Mouse (Mus musculus): ENCODE data around the gene Wdr48.

The Wdr48 gene

DNA sequence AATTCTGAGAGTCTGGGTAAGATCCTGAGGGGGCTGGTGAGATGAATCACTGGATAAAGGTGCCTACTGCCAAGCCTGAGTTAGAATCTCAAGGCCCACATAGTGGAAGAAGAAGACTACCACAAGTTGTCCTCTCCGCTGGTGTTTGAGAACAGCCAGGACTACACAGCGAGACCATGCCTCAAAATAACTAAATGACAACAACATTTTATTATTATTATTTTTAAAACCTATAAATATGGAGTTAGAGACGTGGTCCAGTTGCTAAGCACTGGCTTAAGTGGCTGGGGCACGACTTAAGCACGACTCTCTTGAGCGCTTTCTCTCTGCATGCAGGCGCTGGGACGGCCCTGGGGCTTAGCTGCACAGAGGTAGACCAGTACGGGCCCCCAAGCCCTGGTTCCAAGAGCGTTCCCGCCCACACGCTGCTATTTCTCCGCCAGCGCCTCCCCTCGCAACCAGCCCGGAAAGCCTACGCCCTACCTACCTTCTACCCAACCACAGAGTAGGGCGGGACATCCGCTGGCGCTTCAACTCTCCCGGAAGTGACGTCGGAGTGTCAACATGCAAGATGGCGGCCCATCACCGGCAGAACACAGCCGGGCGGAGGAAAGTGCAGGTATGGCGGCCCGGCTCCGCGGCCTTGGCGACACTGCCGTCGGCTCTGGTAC lies at the start of gene Wdr48:
Wdr48 (plus strand) TSS at position 540 of the 671 bp plus-strand sequence.
- DNase-seq (ENCODE audit: low spot score in 2 of 2): peak; percentile 88 to 94

DNA sequence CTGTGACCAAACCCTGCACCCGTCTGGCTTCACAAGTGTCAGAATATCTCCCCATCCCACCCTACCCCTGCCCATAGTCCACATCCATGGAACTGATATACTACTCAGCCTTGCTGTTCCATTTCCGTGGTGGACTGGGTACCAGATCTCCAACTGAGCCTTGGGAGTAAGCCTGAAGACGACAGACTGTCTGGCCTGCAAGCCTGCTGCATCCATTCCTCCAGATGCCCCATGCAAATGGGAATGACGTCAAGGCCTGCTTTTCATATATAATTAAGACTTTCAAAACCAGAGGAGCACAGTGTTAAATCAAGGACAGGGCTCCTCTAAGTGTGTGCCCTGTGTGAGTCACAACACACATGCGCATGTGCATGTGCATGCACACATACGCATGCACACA lies 47.5 kb upstream of the Wdr48 start:
- DNase-seq (ENCODE audit: low spot score in 2 of 2): no peak

DNA sequence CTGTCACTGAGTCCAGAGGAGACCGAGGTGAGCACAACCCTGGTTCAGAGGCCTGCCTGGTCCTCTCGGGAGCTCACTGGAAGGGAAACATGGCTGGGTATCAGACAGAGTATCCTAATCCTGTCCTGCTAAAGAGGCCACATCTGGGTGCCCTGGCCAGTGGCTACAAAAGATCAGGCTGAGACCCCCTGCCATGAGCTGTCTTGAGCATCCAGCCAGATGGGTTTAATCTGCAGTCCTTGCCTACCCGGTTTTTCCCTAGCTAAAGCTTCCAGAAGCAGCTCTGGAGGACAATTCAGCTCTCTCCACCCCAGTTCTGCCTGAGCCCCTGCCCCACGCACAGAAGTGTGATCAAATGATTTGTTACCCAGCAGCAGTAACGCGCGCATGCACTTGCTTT lies 46.0 kb upstream of the Wdr48 start:
- DNase-seq (ENCODE audit: low spot score in 2 of 2): no peak

DNA sequence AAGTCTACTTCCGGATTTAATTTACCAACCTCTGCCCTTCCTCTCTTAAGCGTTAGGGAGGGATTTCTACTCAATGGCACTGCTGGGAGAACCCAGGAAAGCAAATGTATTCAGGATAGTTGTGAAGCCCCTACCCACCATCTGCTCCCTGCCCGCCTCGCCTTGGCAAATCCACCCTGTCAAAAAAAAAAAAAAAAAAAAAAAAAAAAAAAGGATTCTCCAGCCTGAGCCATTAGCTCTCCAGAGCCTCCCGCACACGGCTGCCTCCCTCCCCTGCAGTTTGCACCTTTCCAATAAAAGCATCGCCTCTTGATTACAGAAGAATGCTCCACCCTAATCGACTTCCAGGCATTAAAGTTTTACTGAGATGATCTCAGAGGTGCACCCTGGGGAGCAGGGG lies 45.5 kb upstream of the Wdr48 start:
- DNase-seq (ENCODE audit: low spot score in 2 of 2): no peak

DNA sequence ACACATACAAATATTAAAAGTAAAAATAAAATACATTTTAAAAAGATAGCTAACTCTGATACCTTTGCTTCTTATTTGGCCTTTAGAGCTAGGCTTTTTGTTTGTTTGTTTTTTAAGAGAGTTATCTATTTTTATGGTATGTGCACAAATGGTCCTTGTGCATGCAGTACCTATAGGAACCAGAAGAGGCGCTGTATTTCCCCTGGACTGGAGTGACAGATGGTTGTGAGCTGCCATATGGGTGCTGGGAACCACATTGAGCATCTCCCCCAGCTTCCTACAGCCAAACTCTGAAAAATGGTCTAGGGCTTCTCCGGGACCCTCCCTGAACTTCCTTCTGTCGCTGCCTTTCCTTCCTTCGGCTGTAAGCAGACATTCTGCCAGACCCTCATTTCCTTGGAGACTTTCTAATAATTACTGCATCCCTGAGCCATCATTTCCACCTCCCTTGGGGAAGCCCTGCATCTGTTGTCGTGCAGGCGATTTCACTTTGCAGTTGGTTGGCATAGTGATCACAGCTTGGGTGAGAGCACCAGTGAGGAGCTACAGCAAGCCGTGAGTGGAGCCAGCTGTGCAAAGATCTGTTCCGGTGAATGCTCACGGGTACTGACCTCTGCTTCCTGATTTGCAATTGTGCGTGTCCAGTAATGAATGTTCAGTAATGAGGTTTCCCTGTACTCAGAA lies 42.2 kb upstream of the Wdr48 start:
- DNase-seq (ENCODE audit: low spot score in 2 of 2): peak in 1 of 2 experiments; percentile 27

DNA sequence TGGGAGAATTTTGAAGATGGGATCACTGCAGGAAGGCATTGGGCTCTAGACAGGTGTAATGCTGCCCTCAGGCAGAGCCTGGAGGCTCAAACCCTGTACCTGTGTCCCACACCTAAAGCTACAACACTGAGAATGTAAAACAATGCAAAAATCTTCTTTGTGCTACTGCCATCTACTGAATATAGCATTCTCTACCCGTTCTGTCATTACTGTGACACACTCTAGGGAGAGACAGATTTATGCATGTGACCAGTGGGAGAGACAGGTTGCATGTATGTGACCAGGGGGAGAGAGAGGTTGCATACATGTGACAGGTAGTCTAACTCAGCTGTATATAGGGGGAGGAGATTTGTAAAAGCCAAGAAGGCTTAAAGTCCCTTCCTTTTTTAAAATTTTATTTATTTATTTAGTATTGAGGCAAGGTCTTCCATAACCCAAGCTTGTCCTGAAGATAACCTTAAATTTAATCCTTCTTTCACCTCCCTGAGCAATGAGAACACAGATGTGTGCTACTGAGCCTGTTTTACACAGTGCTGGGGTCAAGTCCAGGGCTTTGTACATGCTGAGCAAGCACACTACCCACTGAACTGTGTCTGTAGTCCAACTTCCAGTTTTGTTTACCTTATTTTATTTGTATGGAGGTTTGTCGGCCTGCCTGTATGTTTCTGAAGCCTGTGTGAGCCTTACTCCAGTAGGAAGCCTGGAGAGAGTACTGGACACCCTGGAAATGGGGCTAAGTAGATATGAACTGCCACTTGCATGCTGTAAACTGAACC lies 41.4 kb upstream of the Wdr48 start:
- no peak for DNase-seq (ENCODE audit: low spot score in 2 of 2)

DNA sequence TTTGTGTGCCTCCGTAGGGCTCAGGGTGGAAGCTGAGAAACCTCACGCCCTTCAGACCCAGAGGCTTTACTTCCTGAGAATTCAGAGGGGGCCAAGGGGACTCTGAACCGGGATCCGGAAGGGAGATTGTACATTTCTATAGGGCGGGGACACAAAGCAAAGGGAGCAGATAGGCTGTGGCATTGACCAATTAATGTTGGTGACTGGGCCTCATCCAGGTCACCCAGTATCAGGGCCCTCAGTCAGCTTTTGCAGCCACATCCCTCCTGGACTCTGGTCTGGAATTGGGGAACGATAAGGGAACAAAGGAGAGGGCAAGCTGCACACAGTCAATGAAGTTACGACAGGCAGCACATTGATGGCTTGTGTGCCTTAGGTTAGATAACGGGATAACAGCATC lies 40.5 kb upstream of the Wdr48 start:
- DNase-seq (ENCODE audit: low spot score in 2 of 2): no peak

DNA sequence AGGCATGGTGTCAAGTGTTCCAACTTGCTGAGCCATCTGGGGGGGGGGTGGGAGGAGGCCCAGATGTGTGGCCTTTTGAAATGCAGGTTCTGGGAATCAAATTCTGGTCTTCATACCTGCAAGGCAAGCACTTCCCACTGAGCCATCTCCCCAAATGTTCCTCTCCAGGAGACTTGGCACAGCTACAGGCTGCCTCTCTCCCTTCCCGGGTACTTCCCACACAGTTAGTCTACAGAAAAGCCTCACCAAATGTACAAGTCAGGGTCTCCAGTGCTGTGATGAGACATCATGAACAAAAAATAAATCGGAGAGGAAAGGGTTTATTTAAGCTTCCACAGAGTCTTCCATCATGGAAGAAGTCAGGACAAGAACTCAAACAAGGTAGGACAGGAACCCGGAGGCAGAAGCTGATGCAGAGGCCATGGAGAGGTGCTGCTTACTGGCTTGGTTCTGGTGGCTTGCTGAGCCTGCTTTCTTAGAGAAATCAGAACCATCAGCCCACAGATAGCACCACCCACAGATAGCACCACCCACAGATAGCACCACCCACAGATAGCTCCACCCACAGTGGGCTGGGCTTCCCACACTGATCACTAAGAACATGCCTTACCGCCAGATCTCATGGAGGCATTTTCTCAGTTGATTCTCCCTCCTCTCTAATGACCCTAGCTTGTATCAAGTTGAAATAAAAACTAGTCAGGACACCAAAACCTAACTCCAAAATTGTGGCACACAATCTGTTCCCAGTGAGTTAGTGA lies 7.4 kb upstream of the Wdr48 start:
- DNase-seq (ENCODE audit: low spot score in 2 of 2): no peak

DNA sequence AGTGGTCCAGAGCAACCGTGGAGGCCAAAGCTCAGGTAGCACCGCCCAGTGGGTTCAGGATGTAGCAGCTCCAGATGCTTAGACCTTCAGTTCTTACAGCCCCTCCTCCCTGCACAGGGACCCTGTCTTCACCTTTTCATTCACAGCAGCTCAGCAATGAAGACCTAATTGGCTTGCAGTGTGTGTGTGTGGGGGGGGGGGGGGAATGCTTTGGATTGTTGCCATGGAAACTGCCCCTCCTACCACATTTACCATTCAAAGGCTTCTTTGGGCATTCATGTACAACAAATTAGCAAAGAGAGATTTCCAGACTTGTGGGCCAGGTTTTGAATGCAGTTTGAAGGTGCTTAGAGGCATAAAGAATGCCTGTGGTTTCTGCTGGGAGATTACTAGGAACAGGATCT lies 5.8 kb upstream of the Wdr48 start:
- DNase-seq (ENCODE audit: low spot score in 2 of 2): no peak

DNA sequence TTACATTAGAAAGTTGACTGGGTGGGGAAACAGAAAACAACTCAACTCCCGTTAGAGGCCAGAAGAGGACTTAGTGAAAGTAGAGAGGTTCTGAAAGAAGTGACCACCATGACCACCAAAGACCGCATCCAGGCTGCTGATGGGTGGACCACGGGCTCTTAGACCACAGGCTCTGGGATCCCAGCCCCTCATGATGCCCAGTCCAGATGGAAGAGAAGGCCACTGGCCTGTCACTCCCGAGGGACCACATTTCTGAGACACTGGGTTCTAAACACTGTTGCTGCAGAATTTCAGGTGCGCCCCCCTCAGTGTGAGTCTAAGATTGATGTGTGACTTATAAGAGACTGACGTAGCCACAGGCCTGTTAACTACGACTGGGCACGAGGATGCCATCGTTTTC lies 5.2 kb upstream of the Wdr48 start:
- DNase-seq (ENCODE audit: low spot score in 2 of 2): no peak

DNA sequence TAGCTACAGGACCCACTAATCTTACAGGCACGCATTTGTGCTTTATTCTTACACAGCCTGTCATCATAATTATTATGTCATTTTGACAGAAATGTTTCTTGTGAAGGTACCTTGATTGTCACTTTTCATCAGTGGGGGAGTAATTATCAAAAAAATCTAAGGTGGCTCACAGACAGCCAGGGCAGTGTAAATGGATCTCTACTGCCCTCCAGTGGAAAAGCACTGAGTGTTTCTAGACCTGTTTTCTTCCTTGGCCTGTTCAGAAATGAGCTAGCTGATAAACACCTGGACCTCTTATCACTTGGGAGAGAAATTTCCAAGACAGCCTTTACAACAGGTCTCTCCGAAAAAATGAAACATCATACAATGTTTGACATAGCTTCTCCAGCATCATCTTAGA lies 4.0 kb upstream of the Wdr48 start:
- DNase-seq (ENCODE audit: low spot score in 2 of 2): peak in 1 of 2 experiments; percentile 29

DNA sequence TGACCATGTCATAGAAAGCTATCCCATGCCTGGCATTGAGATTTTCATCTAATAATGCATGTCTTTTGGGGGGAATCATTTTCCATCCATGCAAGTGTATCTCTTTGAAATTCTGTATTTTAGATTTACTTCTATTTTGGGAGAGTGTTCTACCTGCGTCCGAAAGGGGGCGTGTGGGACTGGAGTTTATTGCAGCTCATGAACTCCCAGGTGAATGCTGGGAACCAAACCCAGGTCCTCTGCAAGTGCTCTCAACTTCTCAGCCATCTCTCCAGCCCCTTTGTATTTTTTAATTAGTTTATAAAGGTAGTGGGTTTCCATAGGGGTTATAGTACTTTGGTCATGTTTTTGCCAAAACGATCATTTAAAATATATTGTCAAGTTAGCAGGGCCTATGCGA lies 797 bp upstream of the Wdr48 start:
- no peak for DNase-seq (ENCODE audit: low spot score in 2 of 2)

DNA sequence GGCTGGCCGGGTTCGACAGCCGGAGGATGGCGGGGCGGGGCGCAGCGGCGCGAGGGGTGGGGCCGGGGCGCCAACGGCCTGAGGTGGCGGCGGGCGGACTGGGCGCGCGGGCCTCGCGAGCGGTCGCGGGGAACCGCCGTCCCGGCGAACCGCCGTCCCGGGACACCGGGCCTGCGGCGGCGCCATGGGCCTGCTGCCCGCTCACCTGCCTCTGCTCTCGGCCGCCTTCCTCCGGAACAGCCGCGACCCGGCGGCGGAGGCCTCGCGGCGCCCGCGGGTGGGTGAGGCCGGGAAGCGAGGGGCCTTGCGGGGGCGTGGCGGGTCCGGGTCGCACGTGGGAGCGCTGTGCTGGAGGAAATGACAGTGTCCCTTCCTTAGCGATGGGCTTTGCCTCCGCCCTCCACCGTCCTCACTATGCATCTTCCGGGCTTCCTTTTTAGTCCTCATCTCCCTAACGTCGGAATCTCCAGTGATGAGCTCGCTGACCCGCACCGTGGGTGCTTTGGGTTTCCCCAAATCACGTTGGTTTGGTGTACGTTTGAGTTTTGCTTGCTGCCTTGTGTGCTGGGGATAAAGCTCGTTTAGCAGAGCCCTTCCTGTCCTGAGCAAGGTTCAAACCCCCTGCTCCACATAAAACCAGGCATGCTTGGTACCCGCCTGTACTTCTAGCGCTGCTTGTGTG lies 503 bp downstream of the Wdr48 start:
- peak; percentile 28 to 38 for DNase-seq (ENCODE audit: low spot score in 2 of 2)

DNA sequence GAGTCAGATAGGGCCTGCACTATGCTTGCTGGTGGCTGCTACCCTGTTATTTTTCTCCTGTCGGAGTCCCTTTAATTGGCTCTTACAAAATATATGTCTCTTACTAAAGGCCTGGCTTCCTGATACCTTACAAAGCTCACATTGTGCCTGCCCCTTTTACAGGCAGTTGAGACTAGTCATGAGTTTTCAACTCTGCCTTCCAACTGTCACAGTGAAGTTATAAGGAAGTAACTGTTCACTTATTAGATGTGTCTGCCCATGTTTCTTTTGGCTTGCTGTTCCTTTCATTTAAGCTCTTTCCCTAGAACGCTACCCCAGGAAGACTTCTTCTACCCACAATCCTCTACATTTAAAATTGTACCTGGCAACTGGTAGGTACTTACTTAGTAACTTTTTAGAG lies 4.8 kb downstream of the Wdr48 start:
- DNase-seq (ENCODE audit: low spot score in 2 of 2): no peak

DNA sequence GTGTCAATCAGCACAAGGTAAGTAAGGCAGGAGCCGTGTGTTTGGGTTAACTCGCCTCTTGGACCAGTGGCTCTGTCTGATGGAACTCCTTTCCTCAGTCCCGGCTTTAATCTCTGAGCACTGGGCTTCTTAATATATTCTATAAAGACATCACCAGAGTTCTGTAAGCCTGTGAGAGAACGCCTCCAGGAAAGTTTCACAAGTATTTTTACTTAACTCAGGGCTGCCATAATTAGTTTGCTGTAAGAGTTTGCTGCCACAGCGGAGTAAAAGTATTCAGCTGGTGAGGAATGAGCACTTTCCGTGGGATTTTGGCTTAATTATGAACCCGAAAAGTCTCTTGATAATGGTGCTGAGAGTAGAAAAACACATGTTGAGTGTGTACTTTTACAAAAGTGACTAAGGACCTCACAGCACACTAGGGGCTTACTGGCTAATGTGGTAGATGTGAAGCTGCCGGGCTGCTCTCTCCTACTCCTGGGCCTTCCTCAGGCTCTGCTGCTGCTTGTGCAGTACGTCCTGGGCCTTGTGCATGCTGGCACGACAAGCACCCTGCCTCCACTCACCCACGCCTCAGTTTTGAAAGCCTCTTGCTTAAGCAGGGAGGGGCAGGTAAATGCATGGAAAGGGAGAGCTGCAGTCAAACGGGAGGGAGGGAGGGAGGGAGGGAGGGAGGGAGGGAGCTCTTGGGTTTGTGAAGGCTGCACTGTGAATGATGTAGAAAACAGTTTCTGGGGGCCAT lies 7.9 kb downstream of the Wdr48 start:
- DNase-seq (ENCODE audit: low spot score in 2 of 2): no peak

DNA sequence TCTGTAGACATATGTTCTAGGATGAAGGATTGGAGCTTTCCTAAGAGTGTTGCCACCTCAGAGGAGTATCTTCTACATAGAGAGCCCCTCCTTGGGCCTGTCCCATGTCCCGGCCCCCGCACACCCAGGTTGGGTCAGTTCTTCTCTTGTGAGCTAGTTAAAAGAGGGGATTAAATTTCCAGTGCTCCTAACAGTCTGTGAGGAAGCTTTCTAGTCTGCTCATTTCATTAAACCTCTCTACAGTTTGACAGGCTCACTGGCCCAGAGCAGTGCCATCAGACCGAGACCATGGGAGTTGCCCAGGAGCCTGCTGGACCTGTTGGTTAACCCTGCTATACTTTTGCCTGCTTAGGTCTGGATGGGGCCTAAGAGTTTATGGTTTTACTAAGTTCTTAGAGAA lies 14.0 kb downstream of the Wdr48 start:
- DNase-seq (ENCODE audit: low spot score in 2 of 2): no peak

DNA sequence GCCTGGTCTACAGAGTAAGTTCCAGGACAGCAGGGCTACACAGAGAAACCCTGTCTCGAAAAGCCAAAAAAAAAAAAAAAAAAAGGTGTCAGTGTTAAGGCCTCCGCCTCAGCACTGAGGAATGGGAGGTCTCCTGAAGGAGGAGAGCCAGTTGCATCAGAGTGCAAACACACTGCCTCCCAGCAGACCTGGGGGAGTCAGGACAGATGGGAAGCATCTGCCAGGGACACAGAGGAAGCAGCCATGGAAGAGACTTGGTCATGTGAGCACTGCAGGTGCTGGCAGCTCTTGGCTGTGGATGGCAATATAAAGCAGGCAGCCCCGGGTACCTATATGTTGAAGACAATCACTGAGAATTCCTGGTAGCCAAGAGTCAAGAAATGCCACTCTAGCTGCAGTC lies 15.3 kb downstream of the Wdr48 start:
- no peak for DNase-seq (ENCODE audit: low spot score in 2 of 2)

DNA sequence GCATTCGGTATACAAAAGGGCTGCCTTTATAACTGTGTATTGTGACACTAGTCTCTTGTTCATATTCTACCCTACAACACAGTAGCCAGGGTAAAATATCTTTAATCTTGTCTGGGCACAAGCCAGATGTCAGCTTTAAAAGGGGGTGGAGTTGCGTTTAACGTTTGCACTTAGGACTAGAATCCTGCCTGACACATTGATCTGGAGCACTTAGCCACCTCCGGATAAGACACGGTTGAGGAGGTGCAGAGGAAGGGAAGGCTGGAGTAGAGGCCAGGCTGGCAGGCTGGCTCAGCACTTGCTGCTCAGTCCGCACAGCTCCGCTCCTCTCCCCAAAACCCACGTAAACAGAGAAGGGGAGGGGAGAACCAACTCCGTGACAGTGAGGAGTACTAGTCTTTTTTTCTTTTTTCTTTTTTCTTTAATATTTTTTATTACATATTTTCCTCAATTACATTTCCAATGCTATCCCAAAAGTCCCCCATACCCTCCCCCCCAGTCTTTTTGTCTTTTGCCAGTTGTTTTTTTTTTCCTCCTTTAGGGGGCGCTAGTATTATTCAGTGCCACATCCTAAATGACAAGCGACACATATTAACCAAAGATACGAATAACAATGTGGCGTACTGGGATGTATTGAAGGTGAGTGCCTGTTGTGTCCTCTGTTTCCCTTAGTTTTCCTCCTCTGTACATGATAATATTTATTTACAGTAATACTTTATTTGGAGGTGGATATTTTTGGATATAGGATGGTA lies 18.6 kb downstream of the Wdr48 start:
- DNase-seq (ENCODE audit: low spot score in 2 of 2): no peak

DNA sequence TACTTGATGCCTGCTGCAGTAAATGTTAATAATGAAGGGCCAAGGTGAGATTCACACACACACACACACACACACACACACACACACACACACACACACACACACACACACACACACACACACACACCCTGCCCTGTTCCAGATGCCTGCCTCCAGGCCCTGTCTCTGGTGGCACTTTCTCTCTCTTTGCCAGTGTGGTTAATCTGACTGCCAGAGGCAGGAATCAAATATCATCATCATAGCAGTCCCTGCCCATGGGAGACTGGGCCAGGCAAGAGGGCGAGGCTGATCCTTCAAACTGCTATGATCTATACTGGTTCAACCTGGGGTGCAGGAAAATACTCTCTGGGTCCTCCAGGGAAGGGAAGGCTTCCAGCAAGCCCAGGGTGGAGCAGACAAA lies 25.2 kb downstream of the Wdr48 start:
- no peak for DNase-seq (ENCODE audit: low spot score in 2 of 2)

DNA sequence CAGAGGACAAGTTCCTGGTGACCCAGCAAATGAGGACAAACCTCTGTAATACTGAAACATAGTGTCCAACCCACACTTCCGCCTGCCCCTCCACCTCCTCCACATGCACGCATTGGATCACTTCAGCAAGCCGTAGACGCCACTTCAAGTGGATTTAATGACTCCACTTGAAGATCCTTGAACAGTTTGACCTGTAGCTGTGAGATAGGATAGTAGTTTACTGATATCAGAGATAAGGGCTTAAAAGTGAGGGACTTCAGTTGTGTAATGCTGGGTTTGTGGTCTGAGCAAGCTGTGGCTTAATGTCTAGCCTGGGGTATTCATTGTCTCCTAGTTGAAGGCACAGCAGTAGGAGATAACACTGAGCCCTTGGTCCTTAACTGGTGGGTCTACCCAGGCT lies 28.8 kb downstream of the Wdr48 start:
- DNase-seq (ENCODE audit: low spot score in 2 of 2): no peak

Measured in cerebellum, postnatal 4 days (tissue).